Mouse (Mus musculus) cerebellum, postnatal 36 days (tissue): ENCODE measurements at regions not wholly inside any gene's neighbourhood (a gene's known extent, or its start where the extent isn't known, plus 50 kb on each side); places are given as distances from the start of the nearest gene placed in this dataset.

ENCODE experiments used
- DNase-seq, 2 experiments: peaks; one replicate each; pipeline ENCODE4 v3.0.0; 2021 to 2022; ENCODE audit warnings: mixed read lengths in 2 of 2

GRCm38 (mm10) chr16:30005124-30005523, 59.1 kb upstream of the Hes1 start:
- no peak for DNase-seq

- DNase-seq = no peak
Measured at GRCm38 (mm10) chr16:30006826-30007225, 57.4 kb upstream of the Hes1 start.

- DNase-seq = peak; percentile 75 to 80
Measured at GRCm38 (mm10) chr16:30008451-30009357, 55.5 kb upstream of the Hes1 start.

GRCm38 (mm10) chr16:30009521-30010186, 54.5 kb upstream of the Hes1 start:
- DNase-seq = peak in 1 of 2 experiments; percentile 10

GRCm38 (mm10) chr16:30013123-30013522, 51.1 kb upstream of the Hes1 start:
- no peak for DNase-seq

GRCm38 (mm10) chr16:30013943-30014342, 50.2 kb upstream of the Hes1 start:
- no peak for DNase-seq
